Mouse (Mus musculus) stomach, postnatal 0 days (tissue): ENCODE data around the gene Prex1. TPM values are rescaled to one million over a fixed set of nuclear protein-coding genes. Genes with fewer than 3 reads are reported as not detected.

Experiments used
- ATAC-seq: fragments of 200-750 bp; cut with Nextera tagmentation; 2 replicates; pipeline ENCODE4 v1.8.0; 2017; ENCODE audit not compliant: low FRiP score, low TSS enrichment
- DNase-seq: peaks from one replicate; pipeline ENCODE4 v3.0.0-alpha.2; 2016; ENCODE audit warnings: low spot score
- H3K27ac ChIP-seq: fragments of 300-500 bp; sonication (generic); replicated peaks from 2 replicates; pipeline ENCODE4 v1.5.1; 2014; ENCODE audit warnings: mild to moderate bottlenecking, control low read depth
- H3K27me3 ChIP-seq: fragments of 300-500 bp; sonication (generic); 2 replicates; pipeline ENCODE4 v1.6.1; 2014; ENCODE audit warnings: low read length; ENCODE audit not compliant: control insufficient read depth, insufficient read depth
- H3K36me3 ChIP-seq: fragments of 300-500 bp; sonication (generic); 2 replicates; pipeline ENCODE4 v1.6.1; 2014; ENCODE audit warnings: low read length, mixed read lengths; ENCODE audit not compliant: control insufficient read depth, insufficient read depth
- H3K4me1 ChIP-seq: fragments of 300-500 bp; sonication (generic); replicated peaks from 2 replicates; pipeline ENCODE4 v1.6.1; 2014; ENCODE audit warnings: antibody characterized with exemption; ENCODE audit not compliant: control insufficient read depth, insufficient read depth
- H3K4me2 ChIP-seq: fragments of 300-500 bp; sonication (generic); replicated peaks from 2 replicates; pipeline ENCODE4 v1.6.1; 2014; ENCODE audit warnings: low read depth, mild to moderate bottlenecking, control low read depth, moderate library complexity
- H3K4me3 ChIP-seq: fragments of 300-500 bp; sonication (generic); 2 replicates; pipeline ENCODE4 v1.5.1; 2014; ENCODE audit warnings: low read depth, low read length, control low read depth
- H3K9ac ChIP-seq: fragments of 300-500 bp; sonication (generic); 2 replicates; pipeline ENCODE4 v1.6.1; 2014; ENCODE audit warnings: mild to moderate bottlenecking, low read length, control low read depth, mixed read lengths
- H3K9me3 ChIP-seq: fragments of 300-500 bp; sonication (generic); 2 replicates; pipeline ENCODE4 v1.6.1; 2016; ENCODE audit warnings: low read length; ENCODE audit not compliant: control insufficient read depth
- CTCF ChIP-seq: IDR thresholded peaks from 2 replicates; pipeline ENCODE4 v1.5.1; 2016; ENCODE audit warnings: antibody characterized with exemption, low read depth, mild to moderate bottlenecking, moderate library complexity
- EP300 ChIP-seq: optimal IDR thresholded peaks from 2 replicates; pipeline ENCODE3; 2016; ENCODE audit warnings: antibody characterized with exemption
- WGBS: fragments of 180-500 bp; shearing (Covaris S2); extraction: QIAGEN DNeasy Blood & Tissue Kit; methylation state at CpG from one replicate; pipeline ENCODE4 v1.1.7; 2014; 5-methylcytosine and 5-hydroxymethylcytosine counted together
- polyA plus RNA-seq: library from polyadenylated mRNA; unstranded; fragments of >200 nt; fragmentation: Nextera tagmentation; extraction: Ambion mirVana; gene quantifications from 2 replicates; pipeline ENCODE4 v1.2.1, GENCODE M21; 2015

The Prex1 gene
- polyA plus RNA-seq, 1 experiment from 2014 or later: 12.0 TPM

GRCm38 (mm10) chr2:166666175-166666574 is 47.5 kb downstream of the Prex1 start:
- H3K36me3 ChIP-seq: no peaks in the 10 kb centered on the region
- H3K9ac ChIP-seq: no peak overlapping the region
- H3K9me3 ChIP-seq: no peaks in the 10 kb centered on the region
- H3K27me3 ChIP-seq: no peaks in the 10 kb centered on the region
- TF ChIP-seq CTCF: no peak
- TF ChIP-seq EP300: no peak
- H3K4me1 ChIP-seq: no peaks in the 10 kb centered on the region
- H3K4me3 ChIP-seq: no peak overlapping the region
- no peak overlapping the region for H3K4me2 ChIP-seq
- DNase-seq (no peak), ATAC-seq (no peak)
- H3K27ac ChIP-seq: no peak overlapping the region
- WGBS: 88% methylated on average over 13 of the region's 13 CpGs

DNA sequence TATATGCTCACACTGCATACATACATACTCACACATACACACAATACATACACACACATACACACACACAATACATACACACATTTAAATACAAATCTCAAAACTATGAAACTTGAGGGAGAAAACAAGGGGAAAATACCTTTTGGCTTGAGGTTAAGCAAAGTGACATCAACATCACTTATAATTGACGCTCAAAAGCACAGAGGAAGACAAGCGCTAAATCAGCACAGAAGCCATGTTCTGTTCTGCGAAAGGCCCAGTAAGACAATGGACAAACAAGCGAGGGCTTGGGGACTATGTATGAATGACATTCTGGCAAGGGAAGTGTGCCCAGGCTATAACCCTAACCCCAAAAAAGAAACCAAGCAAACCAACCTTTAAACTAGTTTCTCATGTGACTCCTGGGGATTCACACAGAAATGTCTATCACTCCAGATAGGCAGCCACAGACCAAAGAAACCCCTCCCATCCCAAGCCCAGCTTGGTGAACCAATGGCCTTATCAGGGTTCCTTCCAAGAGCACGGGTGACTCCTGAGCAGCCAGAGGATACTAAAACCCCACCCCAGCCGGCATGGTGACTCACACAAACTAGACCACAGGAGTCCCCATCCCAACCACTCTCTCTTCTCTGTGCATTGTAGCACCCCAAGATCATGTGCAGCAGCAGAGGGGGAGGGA is 48.2 kb downstream of the Prex1 start:
- Histone ChIP-seq H3K4me2 (no peak overlapping the region), H3K27me3 (no peaks in the 10 kb centered on the region), H3K9ac (no peak overlapping the region), H3K36me3 (no peaks in the 10 kb centered on the region), H3K4me3 (no peak overlapping the region), H3K4me1 (no peaks in the 10 kb centered on the region), H3K27ac (no peak overlapping the region), H3K9me3 (no peaks in the 10 kb centered on the region)
- 75% methylated on average over 6 of the region's 6 CpGs for WGBS
- DNase-seq (no peak), ATAC-seq (no peak)
- TF ChIP-seq CTCF (no peak), EP300 (no peak)

DNA sequence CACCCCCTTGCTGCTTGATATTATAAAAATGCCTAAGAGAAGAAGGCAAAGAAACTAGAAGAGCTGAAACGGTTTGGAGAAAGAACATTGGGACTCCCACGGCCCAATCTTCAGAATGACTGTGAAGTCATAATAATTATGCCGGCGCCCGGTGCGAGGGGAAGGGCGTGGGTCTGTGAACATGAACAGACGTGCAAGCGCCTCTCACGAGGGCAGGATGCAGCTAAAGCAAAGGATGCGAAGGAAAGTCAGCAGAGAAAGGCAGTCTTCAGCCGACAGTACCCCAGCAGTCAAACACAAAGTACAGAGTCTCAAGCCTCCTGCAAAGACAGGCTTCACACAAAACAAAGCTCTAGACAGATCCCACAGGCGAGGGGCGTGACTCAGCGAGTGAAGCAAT is 49.1 kb downstream of the Prex1 start:
- Histone ChIP-seq H3K9me3 (no peaks in the 10 kb centered on the region), H3K27me3 (no peaks in the 10 kb centered on the region), H3K4me1 (no peaks in the 10 kb centered on the region), H3K9ac (no peak overlapping the region), H3K36me3 (no peaks in the 10 kb centered on the region), H3K4me3 (no peak overlapping the region), H3K4me2 (no peak overlapping the region), H3K27ac (no peak overlapping the region)
- DNase-seq: no peak
- no peak for ATAC-seq
- WGBS: 76% methylated on average over 15 of the region's 15 CpGs
- TF ChIP-seq CTCF: no peak
- no peak for TF ChIP-seq EP300

- ATAC-seq: 0 out of 2 replicates have a peak, but pooled peaks have one; percentile 25
- H3K4me1 ChIP-seq: no peaks in the 10 kb centered on the region
- no peak overlapping the region for H3K4me3 ChIP-seq
- no peak overlapping the region for H3K4me2 ChIP-seq
- H3K9ac ChIP-seq: no peak overlapping the region
- WGBS: 85% methylated on average over 9 of the region's 9 CpGs
- H3K27ac ChIP-seq: no peak overlapping the region
- TF ChIP-seq CTCF (no peak), EP300 (no peak)
- no peaks in the 10 kb centered on the region for H3K36me3 ChIP-seq
- H3K9me3 ChIP-seq: no peaks in the 10 kb centered on the region
- no peak for DNase-seq
- H3K27me3 ChIP-seq: no peaks in the 10 kb centered on the region
Measured at GRCm38 (mm10) chr2:166663250-166663961, 50.2 kb downstream of the Prex1 start.

- H3K4me3 ChIP-seq: no peak overlapping the region
- no peaks in the 10 kb centered on the region for H3K4me1 ChIP-seq
- no peaks in the 10 kb centered on the region for H3K9me3 ChIP-seq
- H3K36me3 ChIP-seq: no peaks in the 10 kb centered on the region
- H3K4me2 ChIP-seq: no peak overlapping the region
- TF ChIP-seq CTCF: no peak
- no peak for TF ChIP-seq EP300
- H3K9ac ChIP-seq: no peak overlapping the region
- no peak overlapping the region for H3K27ac ChIP-seq
- DNase-seq (no peak), ATAC-seq (no peak)
- no peaks in the 10 kb centered on the region for H3K27me3 ChIP-seq
- 75% methylated on average over 6 of the region's 6 CpGs for WGBS
Measured at GRCm38 (mm10) chr2:166662595-166663160, 51.0 kb downstream of the Prex1 start.

DNA sequence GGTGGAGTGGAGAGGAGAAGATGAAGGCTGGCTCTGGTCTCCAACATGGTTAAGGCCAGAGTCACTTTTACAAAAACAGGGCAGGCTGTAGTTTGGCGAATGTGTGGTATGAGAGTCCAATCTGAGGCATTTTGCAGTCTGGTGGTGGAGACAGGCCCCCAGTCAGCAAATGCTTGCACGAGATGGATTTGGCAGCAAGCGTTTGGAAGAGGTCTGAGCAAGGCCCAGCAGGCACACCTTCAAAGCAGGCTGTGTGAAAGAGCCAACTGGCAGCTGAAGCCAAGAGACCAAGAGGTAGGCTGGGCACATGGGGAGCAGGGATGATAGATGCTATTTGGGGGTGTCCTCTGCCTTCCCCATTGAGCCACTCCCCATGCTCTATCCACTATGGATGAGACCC is 51.7 kb downstream of the Prex1 start:
- no peak overlapping the region for H3K4me3 ChIP-seq
- no peak overlapping the region for H3K4me2 ChIP-seq
- 54% methylated on average over 3 of the region's 3 CpGs for WGBS
- H3K27me3 ChIP-seq: no peaks in the 10 kb centered on the region
- no peak overlapping the region for H3K27ac ChIP-seq
- H3K9ac ChIP-seq: no peak overlapping the region
- DNase-seq: no peak
- H3K4me1 ChIP-seq: no peaks in the 10 kb centered on the region
- TF ChIP-seq EP300 (no peak), CTCF (no peak)
- H3K36me3 ChIP-seq: no peaks in the 10 kb centered on the region
- ATAC-seq: no peak
- no peaks in the 10 kb centered on the region for H3K9me3 ChIP-seq
